Mouse (Mus musculus) left cerebral cortex, adult 11 months (tissue): ENCODE measurements around the gene Bclaf1.

Experiments
- DNase-seq: peaks from one replicate; pipeline ENCODE4 v3.0.0; 2022; ENCODE audit warnings: low spot score

Gene Bclaf1

DNA sequence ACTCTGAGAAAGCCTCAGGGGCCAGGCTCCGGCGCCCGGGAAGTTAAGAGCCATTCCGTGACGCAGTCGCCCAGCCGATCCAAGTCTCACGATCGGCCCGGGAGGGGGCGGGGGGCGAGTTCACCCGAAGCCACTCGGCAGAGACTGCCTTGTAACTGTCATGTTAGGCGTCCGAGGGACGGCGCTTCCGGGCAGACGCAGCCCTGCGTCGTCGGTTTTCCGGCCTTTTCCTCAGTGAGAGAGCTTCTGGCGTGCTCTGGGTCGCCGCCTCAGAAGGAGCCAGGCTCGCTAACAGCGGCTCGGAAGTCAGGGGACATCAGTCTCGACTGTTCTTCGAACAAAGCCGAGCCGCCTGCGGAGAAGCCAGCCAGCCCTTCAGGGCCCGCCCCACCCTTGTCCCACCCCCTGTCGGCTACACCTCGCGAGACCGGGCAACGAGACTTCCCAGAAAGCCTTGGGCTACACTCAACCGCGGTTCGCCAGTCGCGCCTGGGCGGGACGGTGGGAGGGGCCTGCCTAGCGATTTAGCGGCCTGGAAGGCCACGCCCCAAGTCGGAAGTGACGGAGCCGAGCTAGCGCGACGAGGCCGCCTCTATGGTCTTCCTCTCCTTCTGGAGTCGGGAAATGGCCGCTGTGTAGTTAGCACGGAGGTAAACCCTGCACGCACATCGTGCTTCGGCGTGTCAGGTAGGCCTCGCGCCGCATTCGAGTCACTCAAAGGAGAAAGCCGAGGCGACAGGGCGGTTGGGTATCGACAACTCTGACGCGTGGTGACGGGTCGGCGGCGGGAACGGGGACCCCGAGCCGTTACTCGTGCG lies at the start of gene Bclaf1:
Gene Bclaf1 (plus strand): TSS at position 552 of the 818 bp plus-strand sequence.
- peak; percentile 98 for DNase-seq

DNA sequence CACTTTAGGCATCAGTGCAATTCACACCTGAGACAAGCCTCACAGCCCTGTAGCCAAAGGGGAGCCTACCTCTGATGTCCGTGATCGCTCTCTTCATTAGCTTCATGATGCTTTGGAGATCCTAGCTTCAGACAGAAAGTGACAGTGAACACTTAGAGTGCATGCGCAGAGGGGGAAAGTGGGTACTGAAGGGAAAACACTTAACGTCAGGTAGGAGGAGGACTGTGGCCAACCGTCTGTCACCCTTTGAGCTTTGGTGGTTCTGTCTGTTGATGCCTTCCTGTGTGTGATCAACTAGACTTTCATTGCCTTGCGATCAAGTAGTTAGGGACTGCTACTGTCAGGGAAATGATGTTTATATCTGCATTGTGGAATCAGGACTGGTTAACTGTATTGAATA lies 49.4 kb upstream of the Bclaf1 start:
- no peak for DNase-seq

DNA sequence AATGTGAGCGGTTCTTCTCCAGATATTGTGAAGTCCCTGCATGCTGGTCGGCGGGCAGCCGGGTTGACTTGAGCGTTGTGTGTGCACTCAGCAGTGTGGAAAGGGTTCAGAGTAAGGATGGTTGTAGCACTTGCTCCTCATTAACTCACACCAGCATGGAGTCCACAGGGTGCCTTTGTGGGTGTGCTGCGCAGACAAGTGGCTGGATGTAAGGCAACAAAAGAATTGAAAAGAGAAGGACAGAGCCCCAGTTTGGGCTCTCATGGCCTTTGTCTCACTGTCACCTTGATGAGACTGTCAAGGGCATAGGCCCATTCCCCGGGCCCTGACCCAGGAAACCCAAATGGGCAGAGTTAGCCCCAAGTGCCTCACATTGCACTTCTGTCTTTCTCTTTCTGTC lies 47.8 kb upstream of the Bclaf1 start:
- no peak for DNase-seq

DNA sequence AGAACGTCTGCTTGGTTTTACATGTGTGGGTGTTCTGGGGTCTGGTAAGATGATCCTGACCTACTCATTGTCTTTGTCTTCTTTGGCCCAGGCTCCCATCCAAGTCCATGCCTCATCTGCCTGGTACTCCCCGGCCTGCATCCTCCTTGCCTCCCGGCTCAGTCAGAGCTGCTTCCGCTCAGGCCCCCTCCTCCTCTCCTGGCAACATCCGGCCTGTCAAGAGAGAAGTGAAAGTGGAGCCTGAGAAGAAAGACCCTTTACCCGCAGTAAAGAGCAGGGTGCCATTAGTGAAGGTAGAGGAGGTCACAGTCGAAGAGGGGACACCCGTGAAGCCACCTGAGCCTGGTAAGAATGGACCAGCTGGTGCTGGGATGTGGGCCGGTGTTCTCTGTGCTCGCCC lies 45.2 kb upstream of the Bclaf1 start:
- no peak for DNase-seq

DNA sequence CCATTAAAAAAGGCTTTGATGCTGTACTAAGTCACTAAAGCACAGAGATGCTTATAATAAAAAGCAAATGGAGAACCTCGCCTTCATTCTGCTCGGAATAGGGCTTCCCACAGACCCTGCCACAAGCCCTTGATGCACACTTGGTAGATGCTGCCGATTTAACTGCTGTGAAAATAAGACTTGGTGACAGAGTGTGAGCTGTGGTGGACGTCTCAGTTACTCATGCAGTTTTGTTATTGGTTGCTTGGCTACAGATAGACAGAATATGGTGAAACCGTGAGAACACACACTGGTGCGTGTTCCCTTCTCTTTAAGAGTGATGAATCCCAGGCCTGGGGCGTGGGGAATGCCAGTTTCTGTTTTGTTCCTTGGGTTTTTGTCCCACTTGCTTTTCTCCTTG lies 43.3 kb upstream of the Bclaf1 start:
- DNase-seq: no peak

DNA sequence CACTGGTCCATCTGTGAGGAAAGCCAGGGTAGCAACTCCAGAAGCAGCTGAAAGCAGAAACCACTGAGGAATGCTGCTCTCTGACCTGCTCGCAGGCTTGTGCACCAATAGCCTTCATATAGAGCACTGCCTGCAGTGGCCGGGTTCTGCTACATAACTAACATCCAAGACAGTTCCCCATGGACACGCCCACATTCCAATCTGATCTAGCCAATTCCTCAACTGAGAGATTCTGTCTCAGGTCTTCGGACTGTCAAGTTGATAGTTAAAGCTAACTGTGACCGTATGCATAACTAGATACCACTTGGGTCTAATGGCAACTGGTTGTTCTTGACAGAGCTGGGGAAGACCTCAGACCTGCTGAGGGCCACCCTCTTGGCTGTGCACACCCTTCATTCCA lies 39.9 kb upstream of the Bclaf1 start:
- DNase-seq: no peak

DNA sequence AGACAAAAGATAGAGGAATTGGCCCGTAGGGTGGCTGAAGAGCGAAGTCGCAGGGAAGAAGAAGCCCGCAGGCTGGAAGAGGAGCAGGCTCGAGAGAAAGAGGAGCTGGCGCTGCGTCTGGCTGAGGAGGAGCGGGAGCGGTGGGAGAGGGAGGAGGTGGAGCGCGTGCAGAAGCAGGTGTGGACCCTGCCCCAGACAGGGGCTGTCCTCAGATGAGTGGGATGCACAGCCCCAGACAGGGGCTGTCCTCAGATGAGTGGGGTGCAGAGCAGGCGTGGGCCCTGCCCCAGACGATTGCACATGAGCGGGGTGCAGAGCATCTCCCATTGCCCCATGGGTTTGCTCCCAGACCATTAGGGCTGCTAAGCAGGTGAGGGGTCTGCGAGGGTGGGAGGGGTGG lies 39.0 kb upstream of the Bclaf1 start:
- DNase-seq: no peak

DNA sequence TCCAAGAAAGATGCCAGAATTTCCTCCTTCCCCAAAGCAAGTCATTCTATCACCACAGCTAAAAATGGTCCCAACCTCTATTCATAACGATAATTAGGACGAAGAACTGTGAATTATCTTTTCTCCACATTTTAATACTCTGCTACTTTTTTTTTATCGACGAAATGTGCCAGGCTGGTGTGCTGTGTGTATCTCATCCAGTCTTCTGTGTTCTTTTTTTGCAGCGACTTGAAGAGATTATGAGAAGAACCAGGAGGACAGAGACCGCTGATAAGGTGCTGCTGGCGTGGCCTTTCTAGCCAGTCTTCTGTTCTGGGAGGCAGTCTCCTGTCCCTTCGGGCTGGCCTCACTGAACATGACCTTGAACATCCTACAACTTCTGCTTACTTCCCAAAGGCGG lies 38.2 kb upstream of the Bclaf1 start:
- no peak for DNase-seq

DNA sequence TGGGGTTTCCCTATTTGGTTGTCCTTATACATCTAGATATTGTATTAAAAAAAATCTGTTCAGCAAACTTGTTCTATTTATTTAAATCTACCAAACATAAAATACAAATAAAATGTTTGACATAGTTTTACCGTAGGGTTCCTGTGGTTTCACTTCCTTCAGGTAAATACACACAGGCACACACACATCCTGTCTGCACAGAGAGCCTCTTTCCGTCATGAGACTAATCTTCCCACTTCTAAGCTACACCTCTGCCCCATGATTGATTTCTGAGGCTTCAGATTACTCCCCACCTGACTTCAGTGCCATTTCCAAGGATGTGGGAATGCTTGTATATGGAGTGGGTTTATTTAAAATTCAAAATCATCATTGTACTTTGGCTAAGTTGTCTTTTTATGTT lies 30.8 kb upstream of the Bclaf1 start:
- no peak for DNase-seq

DNA sequence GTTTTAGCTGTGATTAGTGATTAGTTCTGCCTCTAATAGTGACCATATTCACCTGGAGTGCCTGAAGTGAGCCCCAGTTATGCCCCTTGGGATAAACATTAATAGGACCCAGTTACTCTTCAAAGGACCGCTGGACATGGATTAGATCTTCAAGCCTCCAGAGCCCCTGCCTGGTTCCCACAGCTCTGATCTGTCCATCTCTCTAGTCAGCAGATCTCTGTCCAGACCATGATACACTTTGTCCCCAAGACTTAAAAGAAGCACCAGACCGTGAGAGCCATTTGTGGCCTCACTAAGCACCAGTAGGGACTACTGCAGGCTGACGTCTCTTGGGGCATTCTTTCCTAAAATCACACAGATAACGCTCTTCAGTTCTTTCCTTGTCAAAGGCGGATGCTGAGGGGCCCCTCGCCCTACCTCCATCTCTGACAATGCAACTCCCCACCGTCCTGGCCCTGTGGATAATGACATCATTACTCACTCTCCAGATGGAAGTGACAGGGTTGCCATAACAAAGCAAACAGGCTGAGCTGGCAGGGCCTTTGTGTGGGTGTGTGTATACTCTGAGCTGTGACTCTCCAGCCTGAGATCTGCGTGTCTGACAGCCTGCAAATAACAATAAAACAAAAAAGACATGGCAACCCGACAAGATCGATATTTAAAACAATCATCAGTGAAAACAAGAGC lies 26.8 kb upstream of the Bclaf1 start:
- peak; percentile 33 for DNase-seq

DNA sequence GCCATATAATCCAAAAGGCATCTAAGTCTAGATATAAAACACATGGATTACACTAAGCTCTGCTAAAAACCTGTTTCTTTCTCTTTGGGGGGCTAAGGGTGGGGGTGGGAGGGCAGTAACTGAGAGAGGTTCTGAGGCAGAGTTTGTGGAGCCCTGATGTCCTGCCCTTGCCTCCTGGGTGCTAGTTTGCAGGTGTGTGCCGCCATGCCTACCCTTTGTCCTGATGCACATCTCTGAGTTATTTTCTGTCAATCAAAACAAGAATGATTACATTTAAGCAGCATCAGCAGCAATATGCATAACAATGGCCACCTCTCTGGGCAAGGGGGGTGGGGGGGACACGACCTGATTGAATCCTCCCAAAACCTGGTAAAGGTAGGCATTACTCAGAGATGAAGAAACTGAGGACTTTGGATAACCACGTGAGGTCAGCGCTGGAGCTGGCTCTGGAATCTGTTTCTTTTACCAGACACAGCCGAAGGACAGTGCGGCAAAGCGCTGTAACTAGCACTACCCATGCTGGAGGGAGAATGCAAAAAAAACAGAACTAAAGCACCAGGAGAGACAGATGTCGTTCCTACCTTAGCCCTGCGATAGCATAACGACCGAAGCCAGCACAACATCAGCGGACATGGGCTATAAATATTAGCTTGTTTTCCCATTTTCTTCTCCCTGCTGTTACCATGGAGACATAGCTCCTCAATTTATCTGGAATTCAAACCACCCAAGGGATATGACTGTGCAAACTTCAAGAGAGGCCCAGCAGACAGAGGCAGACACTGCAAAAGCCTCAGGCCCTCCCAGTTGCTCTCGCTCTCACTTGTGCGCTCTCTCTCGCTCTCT lies 26.1 kb upstream of the Bclaf1 start:
- DNase-seq: no peak

DNA sequence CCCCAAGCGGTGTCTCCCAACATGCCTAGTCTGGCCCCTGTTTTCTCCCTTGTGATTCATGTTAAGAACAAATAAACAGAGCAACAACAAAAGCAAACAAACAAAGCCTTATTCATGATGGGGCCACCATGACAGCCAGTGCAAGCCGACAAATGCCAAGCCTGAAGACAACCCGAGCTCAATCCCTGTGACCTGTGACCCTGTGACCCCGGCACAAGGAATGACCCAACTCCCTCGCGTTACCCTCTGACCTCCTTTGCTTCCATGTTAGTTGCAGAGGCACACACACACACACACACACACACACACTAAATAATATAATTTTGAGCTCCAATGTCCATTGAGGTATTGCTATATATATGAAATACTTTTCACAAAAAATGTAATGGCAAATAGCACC lies 24.9 kb upstream of the Bclaf1 start:
- no peak for DNase-seq

DNA sequence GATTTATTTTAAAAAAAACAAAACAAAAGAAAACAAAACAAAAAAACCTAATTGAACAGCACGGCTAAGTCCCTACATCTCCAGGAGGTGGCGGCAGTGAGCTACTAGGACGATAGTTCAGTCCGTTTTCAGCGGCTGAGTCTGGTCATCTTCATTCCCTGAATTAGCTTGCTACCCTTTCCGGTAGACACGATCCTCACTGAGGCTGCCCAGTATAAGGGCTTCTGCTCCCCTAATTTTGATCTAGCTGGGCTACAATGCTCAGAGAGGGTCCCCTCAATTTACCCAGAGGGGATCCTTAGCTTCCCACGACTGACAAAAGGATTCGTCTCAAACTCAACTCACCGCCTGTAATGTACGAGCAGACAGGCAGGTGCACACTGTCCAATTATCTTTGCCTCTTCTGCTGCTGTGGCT lies 21.8 kb upstream of the Bclaf1 start:
- DNase-seq: peak; percentile 44

DNA sequence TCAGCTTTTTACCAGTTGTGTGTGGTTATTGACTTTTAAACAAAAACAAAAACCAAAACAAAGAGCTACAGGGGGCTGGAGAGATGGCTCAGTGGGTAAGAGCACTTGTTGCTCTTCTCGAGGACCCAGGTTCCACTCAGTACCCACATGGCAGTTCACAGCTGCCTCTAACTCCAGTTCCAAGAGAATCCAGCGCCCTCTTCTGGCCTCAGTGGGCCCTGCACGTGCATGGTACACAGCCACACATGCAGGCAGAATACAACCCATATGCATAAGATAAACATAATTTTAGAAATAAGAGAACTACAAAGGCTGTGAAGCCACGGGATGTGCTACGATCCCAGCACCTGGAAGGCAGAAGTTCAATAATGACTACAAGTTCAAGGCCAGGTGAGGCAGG lies 16.3 kb upstream of the Bclaf1 start:
- no peak for DNase-seq

DNA sequence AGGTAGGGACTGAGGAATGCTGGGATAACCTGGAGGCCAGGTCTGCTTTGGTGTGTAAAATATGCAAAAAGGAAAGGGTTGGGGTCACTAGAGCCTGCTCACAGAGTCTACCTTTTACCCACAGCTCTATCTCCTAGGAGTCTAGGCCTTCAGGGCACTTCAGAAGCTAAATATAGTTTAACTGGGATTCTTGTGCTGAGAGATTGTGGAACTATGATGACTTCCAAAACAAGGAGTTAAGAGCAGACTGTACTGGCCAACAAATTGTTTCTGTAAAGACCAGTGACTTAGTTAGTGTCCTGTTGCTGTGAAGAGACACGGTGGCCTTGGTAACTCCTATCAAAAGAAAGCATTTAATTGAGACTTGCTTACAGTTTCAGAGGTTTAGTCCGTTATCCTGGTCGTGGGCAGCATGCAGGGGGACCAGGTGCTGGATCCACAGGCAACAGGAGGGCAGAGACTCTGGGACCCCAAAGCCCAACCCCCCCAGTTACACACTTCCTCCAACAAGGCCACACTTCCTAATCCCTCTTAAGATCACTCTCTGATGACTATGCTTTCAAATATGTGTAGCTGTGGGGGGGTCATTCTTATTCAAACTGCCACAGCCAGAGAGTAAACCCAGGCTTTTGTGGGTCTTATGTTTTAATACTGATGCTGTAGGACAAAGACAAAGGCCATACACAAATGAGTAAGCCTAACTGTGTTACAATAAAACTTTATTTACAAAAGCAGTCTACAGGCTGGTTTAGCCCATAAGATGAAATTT lies 13.9 kb upstream of the Bclaf1 start:
- DNase-seq: no peak

DNA sequence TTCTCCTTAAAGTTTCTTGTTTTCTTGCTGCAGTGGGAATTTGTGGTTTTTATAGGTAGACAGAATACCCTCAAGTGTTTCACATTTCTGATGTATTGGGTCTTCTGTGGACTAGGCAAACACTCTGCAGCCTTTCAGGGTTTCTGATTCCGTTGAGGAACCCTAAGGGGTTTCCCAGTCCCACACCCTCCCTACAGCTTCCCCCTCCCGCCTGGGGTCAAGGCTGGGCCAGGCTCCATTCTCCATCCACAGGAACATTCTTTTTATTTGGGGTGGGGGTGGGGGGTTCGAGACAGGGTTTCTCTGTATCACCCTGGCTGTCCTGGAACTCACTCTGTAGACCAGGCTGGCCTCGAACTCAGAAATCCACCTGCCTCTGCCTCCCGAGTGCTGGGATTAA lies 13.2 kb upstream of the Bclaf1 start:
- DNase-seq: no peak

DNA sequence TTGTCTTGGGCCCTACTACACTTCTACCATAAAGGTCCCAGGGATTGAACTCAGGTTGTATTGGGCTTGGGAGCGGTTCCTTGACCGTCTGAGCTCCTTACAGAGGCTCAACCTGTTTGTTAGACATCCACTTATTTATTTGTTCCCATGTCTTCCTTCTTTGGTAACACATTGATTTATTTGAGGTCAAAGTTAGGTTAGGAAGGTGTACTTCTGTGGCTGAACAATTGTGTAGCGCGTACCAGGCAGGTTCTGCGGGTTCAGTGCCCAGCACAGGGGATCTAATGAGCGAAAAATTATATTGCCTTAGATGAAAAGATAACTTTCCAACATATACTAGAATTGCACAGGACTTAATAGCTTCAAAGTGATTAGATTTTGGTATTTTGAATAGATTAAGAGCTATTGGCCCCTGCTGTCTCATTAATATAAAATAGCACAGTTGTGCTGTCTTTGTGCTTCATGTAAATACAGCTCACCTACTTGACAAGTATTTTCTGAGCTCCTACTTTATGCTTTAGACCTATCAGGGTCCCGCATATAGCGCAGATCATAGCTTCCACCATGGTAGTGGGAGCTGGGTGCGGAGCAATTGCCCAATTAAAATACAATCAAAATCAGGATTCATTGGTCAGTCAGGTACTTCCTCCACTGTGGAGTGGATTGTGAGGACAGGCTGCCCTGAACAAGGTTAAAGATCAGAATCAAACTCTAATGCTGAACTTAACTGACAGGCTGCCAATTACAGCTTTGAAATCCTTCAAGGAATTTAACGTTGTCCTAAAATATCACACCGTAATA lies 1.1 kb upstream of the Bclaf1 start:
- no peak for DNase-seq

DNA sequence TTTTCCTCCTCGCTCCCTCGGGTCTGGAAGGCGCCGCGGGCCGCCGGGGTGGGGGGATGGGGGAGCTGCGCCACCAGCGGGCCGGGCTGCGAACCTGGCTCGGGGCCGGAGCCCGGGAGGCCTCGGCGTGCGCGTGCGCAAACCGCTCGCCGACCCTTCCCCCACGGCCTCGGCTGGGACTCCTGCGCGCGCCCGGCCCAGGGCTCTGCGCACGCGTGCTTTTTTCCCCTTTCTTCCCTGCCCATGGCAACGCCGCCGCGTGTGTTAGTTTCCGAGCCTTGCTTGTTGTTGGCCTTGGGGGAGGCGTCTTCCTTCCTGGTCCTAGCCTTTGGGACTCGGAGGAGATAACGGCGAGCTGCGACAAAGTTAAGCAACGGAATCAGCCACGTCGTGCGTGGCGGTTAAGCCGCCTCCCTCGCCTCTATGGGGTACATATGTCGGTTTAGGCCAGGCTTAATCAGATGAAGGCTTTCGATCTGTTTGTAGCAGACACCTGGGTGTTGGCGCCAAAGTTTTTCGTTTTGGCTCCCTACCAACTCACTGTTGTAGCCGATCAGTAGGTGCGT lies 550 bp downstream of the Bclaf1 start:
- peak; percentile 83 for DNase-seq

DNA sequence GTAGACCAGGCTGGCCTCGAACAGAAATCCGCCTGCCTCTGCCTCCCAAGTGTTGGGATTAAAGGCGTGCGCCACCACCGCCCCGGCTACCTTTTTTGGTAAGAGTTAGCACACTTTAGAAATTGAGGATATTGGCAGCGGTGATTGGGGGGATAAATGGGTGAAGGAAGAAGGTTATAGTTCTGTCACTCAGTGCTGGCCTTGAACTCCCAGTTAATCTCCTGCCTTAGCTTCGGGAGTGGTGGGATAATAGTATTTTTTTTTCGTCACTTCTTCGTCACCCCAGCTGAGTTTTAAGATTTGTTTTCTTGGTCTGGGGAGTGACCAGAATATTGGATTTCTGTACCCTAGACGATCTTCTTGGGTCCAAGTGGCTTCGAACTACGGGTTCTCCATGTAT lies 1.2 kb downstream of the Bclaf1 start:
- no peak for DNase-seq

DNA sequence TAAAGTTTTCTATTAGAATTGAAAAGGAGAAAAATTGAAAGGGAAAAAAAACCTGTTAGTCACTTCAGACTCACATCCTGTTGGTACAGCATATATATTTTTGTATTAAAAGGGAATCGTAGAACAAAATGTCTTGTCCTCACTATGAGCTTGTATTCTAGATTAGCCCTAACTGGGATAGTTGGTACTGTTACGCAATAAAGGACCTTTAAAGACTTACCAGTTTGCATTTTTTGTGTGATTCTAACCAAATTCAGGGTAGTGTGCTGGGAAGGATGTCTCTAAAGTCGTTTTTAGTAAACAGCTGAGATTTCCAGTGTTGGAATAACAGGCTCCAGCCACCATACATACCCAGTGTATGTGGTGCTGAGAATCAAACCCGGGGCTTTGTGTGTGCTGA lies 1.7 kb downstream of the Bclaf1 start:
- DNase-seq: no peak

DNA sequence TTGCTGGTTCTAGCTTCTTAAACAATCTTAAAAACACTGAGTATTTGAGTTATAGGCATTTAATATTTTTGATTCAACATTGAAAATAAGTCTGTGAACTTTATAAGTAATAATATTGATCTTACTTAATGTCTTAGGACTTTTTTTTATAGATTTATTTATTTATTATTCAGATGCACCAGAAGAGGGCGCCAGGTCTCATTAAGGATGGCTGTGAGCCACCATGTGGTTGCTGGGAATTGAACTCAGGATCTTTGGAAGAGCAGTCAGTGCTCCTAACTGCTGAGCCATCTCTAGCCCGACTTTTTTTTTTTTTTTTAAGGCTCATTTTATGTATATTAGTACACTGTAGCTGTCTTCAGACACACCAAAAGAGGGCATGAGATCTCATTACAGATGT lies 2.5 kb downstream of the Bclaf1 start:
- no peak for DNase-seq
